Mouse (Mus musculus) stomach, embryonic 16.5 days (tissue): Measurements from ENCODE around the gene Gm21976. TPM values are rescaled to one million over a fixed set of nuclear protein-coding genes. Genes with fewer than 3 reads are reported as not detected.

Experiments used
- ATAC-seq: fragments of 200-750 bp; cut with Nextera tagmentation; 2 replicates; pipeline ENCODE4 v1.8.0; 2017; ENCODE audit warnings: moderate number of reproducible peaks, moderate TSS enrichment; ENCODE audit not compliant: insufficient read depth, low FRiP score
- H3K27ac ChIP-seq: fragments of 300-500 bp; sonication (generic); 2 replicates; pipeline ENCODE4 v1.5.1; 2014; ENCODE audit warnings: low read length
- H3K27me3 ChIP-seq: fragments of 300-500 bp; sonication (generic); 2 replicates; pipeline ENCODE4 v1.6.1; 2014; ENCODE audit warnings: low read length, control low read depth, mixed read lengths; ENCODE audit not compliant: control insufficient read depth, insufficient read depth
- H3K36me3 ChIP-seq: fragments of 300-500 bp; sonication (generic); 2 replicates; pipeline ENCODE4 v1.6.1; 2014; ENCODE audit warnings: low read length; ENCODE audit not compliant: control insufficient read depth, insufficient read depth
- H3K4me1 ChIP-seq: fragments of 300-500 bp; sonication (generic); 2 replicates; pipeline ENCODE4 v1.6.1; 2014; ENCODE audit warnings: low read length, control low read depth, mixed read lengths; ENCODE audit not compliant: control insufficient read depth, insufficient read depth
- H3K4me2 ChIP-seq: fragments of 300-500 bp; sonication (generic); 2 replicates; pipeline ENCODE4 v1.6.1; 2014; ENCODE audit warnings: low read depth, low read length, mixed read lengths
- H3K4me3 ChIP-seq: fragments of 300-500 bp; sonication (generic); replicated peaks from 2 replicates; pipeline ENCODE4 v1.5.1; 2014; ENCODE audit warnings: mild to moderate bottlenecking, low read length
- H3K9ac ChIP-seq: fragments of 300-500 bp; sonication (generic); 2 replicates; pipeline ENCODE4 v1.6.1; 2014; ENCODE audit warnings: low read length
- H3K9me3 ChIP-seq: fragments of 300-500 bp; sonication (generic); replicated peaks from 2 replicates; pipeline ENCODE4 v1.6.1; 2016; ENCODE audit warnings: low read length, control low read depth; ENCODE audit not compliant: control insufficient read depth
- WGBS: fragments of 180-500 bp; shearing (Covaris S2); extraction: QIAGEN DNeasy Blood & Tissue Kit; methylation state at CpG from one replicate; pipeline ENCODE4 v1.1.7; 2014; 5-methylcytosine and 5-hydroxymethylcytosine counted together
- polyA plus RNA-seq: library from polyadenylated mRNA; unstranded; fragments of >200 nt; fragmentation: Nextera tagmentation; extraction: Ambion mirVana; gene quantifications from 2 replicates; pipeline ENCODE4 v1.2.1, GENCODE M21; 2015

The Gm21976 gene
- polyA plus RNA-seq, 1 experiment from 2014 or later = not detected

GRCm38 (mm10) chr13:98262636-98263457 lies 16.8 kb upstream of the Gm21976 start, which contains the start of the genes Utp15 and Ankra2:
TSS of gene Utp15 (minus strand) at chr13:98263041.
TSS of gene Ankra2 (plus strand) at chr13:98263074.
- Histone ChIP-seq H3K4me1 (peaks cover 19% of the 10 kb centered on the region), H3K9me3 (no peaks in the 10 kb centered on the region), H3K4me3 (peak within 1 kb of the TSS; percentile 99), H3K9ac (peak within 1 kb of the TSS; percentile 92), H3K36me3 (0 out of 2 replicates have a peak, but pooled peaks cover 5% of the 10 kb centered on the region), H3K27ac (peak within 1 kb of the TSS; percentile 88), H3K27me3 (no peaks in the 10 kb centered on the region), H3K4me2 (peak within 1 kb of the TSS; percentile 96)
- peak; percentile 100 for ATAC-seq
- WGBS = under 1% methylated on average over 71 of the region's 71 CpGs

GRCm38 (mm10) chr13:98263458-98263987 lies 16.2 kb upstream of the Gm21976 start:
- H3K36me3 ChIP-seq = no peaks in the 10 kb centered on the region
- peak overlapping the region; percentile 92 for H3K9ac ChIP-seq
- H3K9me3 ChIP-seq = no peaks in the 10 kb centered on the region
- peaks cover 19% of the 10 kb centered on the region for H3K4me1 ChIP-seq
- H3K27me3 ChIP-seq = no peaks in the 10 kb centered on the region
- under 1% methylated on average over 16 of the region's 16 CpGs for whole genome bisulfite sequencing
- peak overlapping the region; percentile 99 for H3K4me3 ChIP-seq
- ATAC-seq = peak; percentile 11; the same call in 1 of the 2 replicates
- peak overlapping the region; percentile 88 for H3K27ac ChIP-seq
- peak overlapping the region; percentile 82 for H3K4me2 ChIP-seq

DNA sequence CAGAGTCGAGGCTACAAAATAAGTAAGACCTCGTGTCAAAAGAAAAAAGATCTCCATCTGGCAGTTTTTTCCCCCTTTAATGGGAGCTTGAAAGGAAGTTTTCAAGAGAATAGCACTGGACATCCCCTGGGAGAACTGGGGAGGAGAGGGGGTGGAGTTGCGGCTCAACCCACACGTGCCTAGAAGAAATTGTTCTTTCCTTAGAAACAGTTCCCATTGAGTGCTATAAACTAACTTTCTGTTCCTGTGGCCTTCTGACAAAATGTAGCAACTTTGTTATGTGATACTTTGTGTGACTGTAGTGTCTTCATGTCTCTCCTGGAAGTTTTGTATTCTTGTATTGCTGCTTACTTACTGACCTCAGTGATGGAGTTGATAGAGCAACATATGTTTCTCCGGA lies 15.6 kb upstream of the Gm21976 start:
- H3K4me1 ChIP-seq = peaks cover 19% of the 10 kb centered on the region
- H3K4me3 ChIP-seq = peak overlapping the region; percentile 99
- H3K27me3 ChIP-seq = no peaks in the 10 kb centered on the region
- ATAC-seq = no peak
- no peaks in the 10 kb centered on the region for H3K36me3 ChIP-seq
- H3K9ac ChIP-seq = peak overlapping the region; percentile 92
- no peaks in the 10 kb centered on the region for H3K9me3 ChIP-seq
- 26% methylated on average over 5 of the region's 5 CpGs for WGBS
- H3K4me2 ChIP-seq = peak overlapping the region; percentile 82
- no peak overlapping the region for H3K27ac ChIP-seq

GRCm38 (mm10) chr13:98274023-98274422 lies 5.7 kb upstream of the Gm21976 start:
- no peak overlapping the region for H3K9ac ChIP-seq
- H3K36me3 ChIP-seq = peaks cover 20% of the 10 kb centered on the region; the same call in 1 of the 2 replicates
- no peak for ATAC-seq
- no peaks in the 10 kb centered on the region for H3K27me3 ChIP-seq
- no peak overlapping the region for H3K4me3 ChIP-seq
- no peaks in the 10 kb centered on the region for H3K9me3 ChIP-seq
- H3K4me2 ChIP-seq = no peak overlapping the region
- WGBS = 94% methylated on average over 9 of the region's 9 CpGs
- no peaks in the 10 kb centered on the region for H3K4me1 ChIP-seq
- no peak overlapping the region for H3K27ac ChIP-seq

DNA sequence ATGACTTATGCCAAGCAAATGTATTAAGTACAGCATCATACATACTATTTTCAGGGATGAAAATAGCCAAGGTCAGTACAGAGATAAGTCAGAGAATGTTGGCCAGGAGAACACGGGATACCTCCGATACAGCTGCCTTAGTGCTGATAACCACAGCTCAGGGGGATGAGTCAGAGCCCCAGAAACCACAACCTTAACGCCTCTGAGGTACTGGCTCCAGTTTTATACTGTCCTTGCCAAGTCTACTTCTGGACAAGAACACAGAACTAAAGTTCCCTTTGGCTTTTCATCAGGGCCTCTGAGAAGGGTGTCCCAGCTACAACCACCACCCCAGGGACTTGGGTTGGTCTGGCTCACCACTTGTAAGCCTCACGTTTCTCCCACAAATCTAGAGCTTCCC lies 4.0 kb upstream of the Gm21976 start:
- H3K4me1 ChIP-seq = no peaks in the 10 kb centered on the region
- ATAC-seq = no peak

GRCm38 (mm10) chr13:98276253-98276652 lies 3.4 kb upstream of the Gm21976 start:
- Histone ChIP-seq H3K27me3 (no peaks in the 10 kb centered on the region), H3K27ac (no peak overlapping the region), H3K4me1 (no peaks in the 10 kb centered on the region), H3K9me3 (no peaks in the 10 kb centered on the region), H3K4me2 (no peak overlapping the region), H3K4me3 (no peak overlapping the region), H3K9ac (no peak overlapping the region), H3K36me3 (peaks cover 18% of the 10 kb centered on the region; the same call in 1 of the 2 replicates)
- no peak for ATAC-seq
- WGBS = 88% methylated on average over 7 of the region's 7 CpGs

More for the DNA sequence above, 4.0 kb upstream of the Gm21976 start:
- Histone ChIP-seq H3K4me2 (no peak overlapping the region), H3K27ac (no peak overlapping the region), H3K9ac (no peak overlapping the region), H3K27me3 (no peaks in the 10 kb centered on the region), H3K9me3 (no peaks in the 10 kb centered on the region), H3K36me3 (peaks cover 20% of the 10 kb centered on the region; the same call in 1 of the 2 replicates), H3K4me3 (no peak overlapping the region)
- WGBS = 73% methylated on average over 4 of the region's 4 CpGs

- H3K4me2 ChIP-seq = no peak overlapping the region
- H3K4me1 ChIP-seq = no peaks in the 10 kb centered on the region
- ATAC-seq = no peak
- no peak overlapping the region for H3K9ac ChIP-seq
- H3K4me3 ChIP-seq = no peak overlapping the region
- no peaks in the 10 kb centered on the region for H3K27me3 ChIP-seq
- no peaks in the 10 kb centered on the region for H3K9me3 ChIP-seq
- peaks cover 13% of the 10 kb centered on the region; the same call in 1 of the 2 replicates for H3K36me3 ChIP-seq
- H3K27ac ChIP-seq = no peak overlapping the region
- WGBS = 83% methylated on average over 2 of the region's 2 CpGs
Observed at GRCm38 (mm10) chr13:98277501-98277900, 2.2 kb upstream of the Gm21976 start.

GRCm38 (mm10) chr13:98280990-98281650 lies 1.4 kb downstream of the Gm21976 start:
- no peak for ATAC-seq

GRCm38 (mm10) chr13:98290719-98291118 lies 11.0 kb downstream of the Gm21976 start:
- Histone ChIP-seq H3K27me3 (no peaks in the 10 kb centered on the region), H3K27ac (no peak overlapping the region), H3K9ac (no peak overlapping the region), H3K36me3 (no peaks in the 10 kb centered on the region), H3K9me3 (no peaks in the 10 kb centered on the region), H3K4me2 (no peak overlapping the region), H3K4me3 (no peak overlapping the region), H3K4me1 (no peaks in the 10 kb centered on the region)
- 44% methylated on average over 2 of the region's 2 CpGs for WGBS
- ATAC-seq = no peak

More at GRCm38 (mm10) chr13:98280990-98281650, 1.4 kb downstream of the Gm21976 start:
- Histone ChIP-seq H3K27me3 (no peaks in the 10 kb centered on the region), H3K4me1 (no peaks in the 10 kb centered on the region), H3K9ac (no peak overlapping the region), H3K4me2 (no peak overlapping the region), H3K9me3 (no peaks in the 10 kb centered on the region), H3K4me3 (no peak overlapping the region), H3K27ac (no peak overlapping the region), H3K36me3 (no peaks in the 10 kb centered on the region)
- 76% methylated on average over 12 of the region's 12 CpGs for WGBS
